Mouse (Mus musculus) T-cell, adult 2 months (primary cell): ENCODE results near the gene Kalrn.

Source experiments
- DNase-seq: peaks from one replicate; pipeline ENCODE4 v3.0.0; 2022; ENCODE audit warnings: low spot score

Kalrn gene

GRCm38 (mm10) chr16:33935407-33935785 lies 637.9 kb downstream of the Kalrn start:
- no peak for DNase-seq

DNA sequence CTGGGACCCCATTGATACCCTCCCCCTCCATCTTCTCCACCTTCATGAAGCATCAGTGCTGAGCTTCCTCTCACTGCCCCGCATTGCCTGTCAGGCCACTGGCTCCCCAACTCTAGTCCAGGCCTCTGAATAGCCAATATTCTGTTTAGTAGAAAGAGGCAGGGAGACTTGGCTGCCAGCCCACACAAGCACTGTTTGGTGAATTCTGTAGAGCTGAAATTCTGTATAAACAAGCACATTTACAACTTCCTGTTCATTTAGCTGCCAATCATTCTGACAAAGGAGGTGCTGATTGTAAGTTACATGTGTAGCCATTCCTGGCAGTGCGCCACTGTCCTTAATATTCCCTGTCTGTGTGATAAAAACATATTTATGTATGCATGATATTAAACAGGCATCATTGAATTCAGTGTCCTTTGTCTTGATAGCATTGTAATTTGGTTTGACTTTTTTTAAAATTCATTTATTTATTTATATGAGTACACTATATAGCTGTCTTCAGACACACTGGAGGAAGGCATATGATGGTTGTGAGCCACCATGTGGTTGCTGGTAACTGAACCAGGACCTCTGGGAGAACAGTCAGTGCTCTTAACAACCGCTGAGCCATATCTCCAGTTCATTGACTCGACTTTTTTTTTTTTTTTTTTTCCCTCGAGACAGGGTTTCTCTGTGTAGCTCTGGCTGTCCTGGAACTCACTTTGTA lies 638.5 kb downstream of the Kalrn start:
- no peak for DNase-seq

GRCm38 (mm10) chr16:33933411-33933810 lies 639.9 kb downstream of the Kalrn start:
- DNase-seq = no peak

DNA sequence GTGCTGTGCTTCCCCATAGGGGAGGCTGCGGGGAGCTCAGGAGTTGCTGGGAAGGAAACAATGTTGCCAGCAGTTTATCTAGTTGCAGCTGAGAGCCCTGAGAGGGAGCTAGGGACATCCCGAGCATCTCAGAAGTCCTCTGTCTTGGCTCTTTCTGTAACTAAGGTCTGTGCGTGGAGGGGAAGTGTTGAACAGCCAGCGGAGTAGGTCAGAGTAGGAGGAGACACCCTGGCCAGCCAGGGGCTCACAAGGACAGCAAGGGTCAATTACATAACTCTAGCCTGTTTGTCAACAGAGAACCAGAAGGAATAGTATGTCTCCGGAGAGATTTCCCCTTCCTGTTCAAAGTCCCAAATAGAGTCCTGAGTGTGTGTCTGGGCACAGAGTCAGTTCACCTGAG lies 641.2 kb downstream of the Kalrn start:
- no peak for DNase-seq

DNA sequence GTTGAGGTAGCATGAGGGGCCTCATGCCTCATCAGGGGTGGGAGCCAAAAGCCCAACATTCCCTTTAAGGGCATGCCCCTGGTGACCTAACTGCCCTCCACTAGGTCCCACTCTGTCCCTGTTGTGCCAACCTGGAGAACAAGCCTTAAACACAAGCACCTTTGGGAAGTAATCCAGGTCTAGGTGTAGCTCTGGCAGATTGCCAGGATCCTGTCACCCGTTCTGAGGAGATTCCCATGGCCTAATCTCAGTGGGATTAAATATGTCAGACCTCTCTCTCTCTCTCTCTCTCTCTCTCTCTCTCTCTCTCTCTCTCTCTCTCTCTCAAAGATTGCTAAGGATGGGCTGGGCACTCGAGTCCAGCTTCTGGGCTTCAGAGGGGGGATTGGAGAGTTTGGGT lies 641.6 kb downstream of the Kalrn start:
- no peak for DNase-seq

DNA sequence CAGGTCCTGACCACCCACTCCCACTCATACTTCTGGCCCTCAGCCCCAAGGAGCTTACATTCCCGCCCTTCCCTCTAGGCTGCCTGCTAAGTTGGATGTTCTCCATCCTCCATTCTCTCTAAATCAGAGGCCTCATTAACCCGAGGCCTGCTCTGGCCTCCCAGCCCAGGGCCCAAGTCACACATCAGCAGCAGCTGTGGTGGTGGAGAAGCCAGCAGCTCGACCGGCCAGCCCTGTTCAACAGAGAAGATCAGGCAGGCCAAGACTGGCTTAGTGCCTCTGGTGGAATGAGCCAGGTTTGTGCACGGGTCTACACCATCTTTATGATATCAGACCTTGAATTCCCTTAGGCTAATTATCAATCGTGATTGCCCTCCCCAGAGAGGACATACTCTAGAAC lies 642.5 kb downstream of the Kalrn start:
- DNase-seq = no peak

DNA sequence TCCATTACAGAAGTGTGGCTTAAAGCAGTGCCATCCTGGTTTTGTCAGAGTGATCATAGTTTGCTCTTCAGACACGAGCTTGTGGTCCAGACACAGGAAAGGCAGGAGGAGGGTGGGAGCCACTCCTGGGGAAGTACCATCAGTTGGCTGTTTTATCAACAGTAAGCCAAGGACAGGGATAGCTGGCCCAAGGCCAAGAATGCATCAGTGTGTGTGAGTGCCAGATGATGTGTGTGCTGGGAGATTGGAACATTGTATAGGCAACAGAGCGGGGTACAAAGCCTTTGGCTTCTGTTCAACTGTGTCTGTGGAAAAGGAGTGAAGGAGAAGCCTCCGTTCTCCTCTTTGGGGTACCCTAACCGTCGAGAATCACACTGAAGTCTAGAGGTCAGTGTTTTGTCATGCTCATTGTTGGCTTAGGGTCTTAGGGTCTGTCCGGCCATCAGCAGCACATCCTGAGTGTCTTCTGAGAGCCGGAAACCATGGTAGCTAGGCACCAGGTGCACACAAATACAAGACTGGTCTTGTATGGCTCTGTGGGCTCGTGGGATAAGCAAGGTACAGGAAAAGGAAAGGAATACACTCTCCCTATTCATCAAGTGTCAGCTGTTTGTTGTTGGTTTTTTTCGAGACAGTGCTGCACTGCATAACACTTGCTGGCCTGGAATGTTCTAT lies 644.4 kb downstream of the Kalrn start:
- no peak for DNase-seq

DNA sequence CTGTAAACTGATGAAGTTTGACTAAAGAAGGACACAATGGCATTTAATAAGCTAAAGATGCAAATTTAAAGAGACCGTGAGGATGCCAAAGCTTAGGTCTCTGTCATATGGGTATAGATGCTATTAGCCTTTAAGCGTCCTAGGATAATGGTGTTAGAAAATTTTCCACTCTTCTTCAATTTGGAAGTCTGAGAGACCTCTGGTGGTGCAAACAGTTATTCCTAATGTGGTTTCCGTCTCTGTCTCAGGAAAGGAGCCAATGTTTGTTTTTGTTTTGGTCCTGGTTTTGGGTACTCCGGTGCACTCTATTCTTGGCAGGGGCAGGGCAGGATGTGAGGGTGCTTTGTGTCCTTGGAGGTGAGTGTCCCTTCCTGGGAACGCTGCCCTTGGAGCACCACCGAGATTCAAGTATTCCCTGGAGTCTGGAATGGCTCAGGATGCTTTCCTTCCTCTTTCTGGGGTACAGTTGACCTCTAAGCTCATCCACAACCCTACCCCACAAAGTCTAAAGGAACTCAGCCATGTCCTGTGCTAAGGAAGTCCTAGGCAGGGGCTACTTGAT lies 646.0 kb downstream of the Kalrn start:
- no peak for DNase-seq

GRCm38 (mm10) chr16:33923758-33924157 lies 649.6 kb downstream of the Kalrn start:
- no peak for DNase-seq

- no peak for DNase-seq
These were observed 650.4 kb downstream of the Kalrn start for GRCm38 (mm10) chr16:33923001-33923316.

DNA sequence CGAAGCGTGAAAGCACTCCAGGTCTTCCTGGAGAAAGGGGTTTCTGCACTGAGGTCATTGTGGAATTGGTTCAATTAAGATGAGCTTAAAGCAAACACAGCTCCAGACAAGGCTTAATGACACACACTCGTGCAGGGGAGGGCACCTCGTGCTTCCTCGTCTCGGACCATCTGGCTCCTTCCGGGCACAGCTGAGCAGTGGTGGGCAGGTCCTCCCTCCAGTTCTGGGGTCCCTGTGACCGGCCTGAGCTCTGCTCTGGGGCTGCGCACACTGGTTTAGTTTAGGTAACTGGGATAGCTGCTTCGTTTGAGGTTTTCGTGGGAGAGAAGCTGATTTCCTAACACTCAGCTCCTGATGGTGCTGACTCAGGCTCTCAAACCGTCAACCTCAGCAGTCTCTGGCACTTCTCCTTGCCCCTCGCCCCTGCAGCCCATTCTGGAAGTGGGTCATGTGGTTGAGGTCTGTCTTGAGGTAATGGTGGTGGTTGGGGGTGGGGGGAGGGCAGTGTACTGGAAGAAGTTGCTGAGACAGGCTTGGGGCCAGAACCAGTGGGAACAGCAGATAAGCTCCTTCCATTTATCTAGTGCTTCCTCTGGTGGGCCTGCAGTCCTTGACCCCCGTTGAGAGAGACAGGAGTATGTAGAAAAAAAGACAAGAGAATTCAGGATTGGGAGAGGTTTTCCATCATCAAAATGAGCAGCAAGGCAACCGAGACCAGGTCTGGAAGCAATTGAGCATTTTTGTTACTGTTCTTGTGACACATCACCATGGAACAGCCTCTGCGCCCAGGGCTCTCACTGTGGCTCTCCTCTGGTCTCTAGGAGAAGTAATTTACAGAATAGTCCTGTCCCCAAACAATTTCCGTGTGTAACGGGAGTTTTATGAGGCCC lies 651.0 kb downstream of the Kalrn start:
- no peak for DNase-seq

DNA sequence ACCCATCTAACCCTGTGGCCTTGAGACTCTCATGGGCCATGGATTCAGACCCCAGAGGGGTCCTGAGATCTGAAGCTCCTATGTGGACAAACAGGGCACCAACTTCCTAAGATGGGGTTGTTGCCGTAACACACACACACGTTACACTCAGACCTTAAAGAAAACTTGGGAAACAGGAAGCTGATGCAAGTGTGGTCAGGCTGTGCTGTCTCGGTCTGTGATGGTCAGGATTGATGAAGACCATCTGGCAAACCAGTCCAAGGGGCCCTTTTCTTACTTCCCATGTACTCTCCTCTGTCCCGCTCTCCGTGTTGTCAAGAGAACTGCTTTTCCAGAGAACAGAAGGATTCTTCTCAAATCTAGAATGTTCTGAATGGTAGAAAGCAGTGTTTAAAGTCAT lies 651.8 kb downstream of the Kalrn start:
- no peak for DNase-seq
